Mouse (Mus musculus): ENCODE measurements around the gene Cyp17a1. TPM values are rescaled to one million over a fixed set of nuclear protein-coding genes. Genes with fewer than 3 reads are reported as not detected.
A peak's percentile ranks its signal among the peaks of the same experiment; 100 is the strongest.

Cyp17a1 gene
- polyA plus RNA-seq (2015; fragmentation: Nextera tagmentation; extraction: Ambion mirVana) = 0.09 and 0.44 TPM in 2 replicates

DNA sequence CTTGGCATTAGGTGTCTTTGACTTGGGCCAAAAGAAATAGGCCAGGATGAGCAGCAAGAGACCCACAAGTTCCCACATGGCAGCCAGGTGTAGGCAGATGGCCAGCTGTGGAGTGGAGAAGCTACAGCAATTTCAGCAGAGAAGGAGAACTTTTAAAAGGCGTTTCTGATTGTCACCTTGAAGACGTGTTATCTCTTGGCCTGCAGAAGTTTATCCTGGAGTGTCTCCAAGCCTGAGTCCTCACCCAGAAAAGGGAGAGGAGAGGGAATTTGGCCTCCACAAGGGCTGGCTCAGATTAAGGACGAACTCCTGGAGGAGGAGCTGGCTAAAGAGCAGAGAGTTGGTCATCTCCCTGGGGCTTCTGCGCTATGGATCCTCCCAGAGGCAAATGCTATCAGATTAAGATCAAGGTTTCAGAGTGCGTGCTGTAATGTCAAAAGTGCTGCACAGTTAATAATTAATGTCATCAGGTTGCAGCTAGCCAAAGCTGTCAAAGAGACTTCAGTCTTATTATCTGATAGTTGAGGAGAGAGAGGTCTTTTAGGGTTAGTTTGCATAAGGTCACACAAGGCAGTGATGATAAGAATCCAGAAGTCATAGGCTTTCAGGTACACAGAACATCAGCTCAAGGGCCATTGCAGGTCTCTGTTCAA lies at the start of gene Cyp17a1:
Gene Cyp17a1, minus strand, starts transcription at position 407 of the 653 bp plus-strand sequence.
- DNase-seq (ENCODE audit: low spot score) = no peak

DNA sequence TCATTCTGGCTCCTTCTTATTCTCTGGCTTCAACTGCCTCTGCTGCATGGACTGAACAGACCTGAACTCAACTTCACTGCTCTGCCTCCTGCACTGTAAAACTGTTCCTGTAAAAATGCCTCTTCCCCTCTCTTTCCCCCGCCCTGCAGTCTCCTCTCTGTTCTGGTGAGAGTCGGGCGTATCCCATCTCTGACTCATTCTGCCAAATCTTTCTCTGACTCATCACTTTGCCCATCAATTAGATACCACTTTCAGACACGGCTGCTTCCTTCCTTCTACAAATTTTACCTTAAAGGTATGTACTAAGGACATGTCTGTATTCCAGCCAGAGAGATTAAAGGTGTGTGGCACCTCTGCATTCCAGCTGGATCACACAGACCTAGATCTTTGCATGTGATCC lies 45.2 kb upstream of the Cyp17a1 start:
- no peak for DNase-seq (ENCODE audit: low spot score)

DNA sequence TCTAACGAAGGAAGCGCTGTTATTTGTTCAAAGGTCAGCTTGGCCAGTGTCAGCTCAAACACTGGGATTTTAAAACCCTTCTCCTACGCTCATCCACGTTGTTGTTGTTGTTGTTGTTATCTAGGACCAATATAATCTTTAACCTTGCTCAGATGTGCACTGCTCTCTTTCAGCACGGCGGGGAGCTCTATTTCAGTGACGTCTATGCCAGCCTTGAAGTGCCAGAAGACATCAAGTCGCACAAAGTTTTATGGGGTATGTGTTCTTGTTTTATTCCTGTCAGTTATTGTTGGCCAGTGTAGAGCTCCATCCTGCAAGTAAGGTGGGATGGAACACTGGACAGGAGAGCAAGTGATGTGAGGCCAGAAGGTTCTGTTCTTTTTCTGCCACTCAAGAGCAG lies 42.0 kb upstream of the Cyp17a1 start:
- no peak for DNase-seq (ENCODE audit: low spot score)

DNA sequence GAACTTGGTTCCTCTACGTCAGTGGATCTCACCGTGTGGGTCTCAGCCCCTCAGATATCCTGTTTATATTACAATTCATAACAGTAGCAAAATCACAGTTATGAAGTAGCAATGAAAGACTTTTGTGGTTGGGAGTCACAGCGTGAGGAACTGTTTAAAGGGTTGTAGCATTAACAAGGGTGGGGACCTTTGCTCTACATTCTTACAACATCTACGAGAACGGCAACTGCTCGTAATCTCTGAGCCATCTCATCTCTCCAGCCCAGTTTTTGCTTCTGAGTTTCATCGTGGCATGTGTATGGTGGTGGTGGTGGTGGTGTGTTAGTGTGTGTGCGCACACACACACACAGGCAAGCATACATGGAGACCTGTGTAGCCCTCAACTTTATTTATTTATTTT lies 41.3 kb upstream of the Cyp17a1 start:
- DNase-seq (ENCODE audit: low spot score) = no peak

DNA sequence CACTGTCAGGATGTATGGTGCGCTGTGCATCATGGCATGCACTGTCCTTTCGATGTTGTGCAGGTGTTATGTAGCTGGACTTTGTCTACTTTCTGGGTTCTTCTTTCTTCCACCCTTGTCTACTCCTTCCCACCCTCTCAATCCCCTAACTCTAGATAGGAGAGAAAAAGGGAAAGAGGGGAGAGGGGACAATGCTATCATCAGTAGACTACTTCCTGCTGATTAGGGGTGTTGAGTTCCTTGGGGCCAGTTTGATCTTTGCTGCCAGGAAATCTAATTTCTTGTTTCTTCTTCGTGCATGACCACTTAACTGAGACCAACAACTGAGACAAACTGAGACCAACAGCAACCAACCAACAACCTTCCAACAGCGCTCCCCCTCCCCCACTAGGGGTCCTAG lies 37.6 kb upstream of the Cyp17a1 start:
- DNase-seq (ENCODE audit: low spot score) = no peak

DNA sequence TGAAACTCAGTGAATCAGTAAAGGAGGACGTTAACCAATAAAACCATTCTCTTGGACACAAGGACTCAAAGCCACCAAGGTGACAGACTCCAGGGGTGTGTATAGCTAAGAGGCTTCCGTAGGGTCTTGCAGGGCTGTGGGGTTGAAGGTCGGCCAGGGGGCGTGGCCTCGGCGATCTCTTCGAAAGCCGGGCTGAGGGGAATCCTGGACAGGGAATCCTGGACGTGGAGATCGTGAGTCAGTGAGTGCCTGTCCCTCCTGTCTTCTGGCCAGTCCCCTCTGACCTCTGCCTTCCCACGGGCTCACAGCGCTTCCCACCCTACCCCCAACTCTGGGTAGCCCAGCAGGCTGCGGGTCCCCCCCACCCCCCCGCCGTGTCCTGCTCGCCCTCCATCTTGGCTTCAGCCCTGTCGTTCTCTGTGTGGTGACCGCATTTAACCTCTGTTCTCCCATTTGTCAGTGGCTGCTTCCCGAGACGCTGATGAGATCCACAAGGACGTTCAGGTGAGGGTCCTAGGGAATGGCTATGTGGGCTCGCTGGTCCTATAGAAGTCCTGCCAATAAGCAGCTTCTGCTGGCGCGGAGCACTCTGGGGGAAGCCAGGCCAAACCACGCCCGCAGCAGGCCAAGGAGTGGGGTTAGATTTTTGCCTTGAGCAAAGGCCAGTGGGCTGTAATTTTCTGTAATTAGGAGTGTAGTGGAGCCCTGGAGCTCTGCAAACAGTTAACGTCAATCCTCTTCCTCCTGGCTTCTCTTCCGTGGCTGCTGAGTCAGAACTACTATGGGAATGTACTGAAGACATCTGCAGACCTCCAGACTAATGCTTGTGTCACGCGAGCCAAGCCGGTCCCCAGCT lies 34.6 kb upstream of the Cyp17a1 start, which contains the start of gene As3mt:
Gene As3mt, plus strand, starts transcription at position 163 of the 856 bp plus-strand sequence.
- DNase-seq (ENCODE audit: low spot score) = peak; percentile 31

DNA sequence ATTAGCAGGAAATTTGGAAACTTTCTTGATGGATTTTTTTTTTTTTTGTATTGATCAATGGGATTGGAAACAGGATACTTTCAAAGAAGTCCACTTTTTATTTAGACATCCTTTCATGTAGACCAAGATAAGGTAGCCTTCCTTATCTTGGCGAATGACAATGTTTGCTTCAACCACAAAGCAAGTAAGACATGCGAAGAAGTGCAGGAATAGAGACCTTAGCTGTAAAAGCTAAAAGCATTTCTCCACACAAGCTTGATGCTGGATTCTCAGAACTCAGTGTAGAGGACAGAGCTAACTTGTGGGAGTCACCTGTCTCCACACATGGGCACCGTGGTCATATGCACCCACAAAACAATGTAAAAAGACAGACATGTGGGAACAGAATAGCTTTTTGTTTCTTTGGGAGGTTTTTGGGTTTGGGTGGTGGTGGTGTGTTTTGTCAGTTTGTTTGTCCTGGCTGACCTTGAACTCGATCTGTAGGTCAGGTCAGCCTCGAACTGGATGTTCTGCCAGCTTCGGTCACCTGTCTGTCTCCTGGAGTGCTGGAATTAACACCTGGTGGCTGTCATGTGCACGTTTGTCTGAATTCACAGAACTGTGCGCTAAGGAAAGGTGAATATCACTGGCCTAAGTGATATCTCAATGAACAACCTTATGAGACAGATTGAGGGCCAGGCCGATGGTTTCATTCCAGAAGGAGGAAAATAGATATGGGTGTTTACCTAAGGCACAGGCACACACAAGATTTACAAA lies 33.7 kb upstream of the Cyp17a1 start:
- no peak for DNase-seq (ENCODE audit: low spot score)

DNA sequence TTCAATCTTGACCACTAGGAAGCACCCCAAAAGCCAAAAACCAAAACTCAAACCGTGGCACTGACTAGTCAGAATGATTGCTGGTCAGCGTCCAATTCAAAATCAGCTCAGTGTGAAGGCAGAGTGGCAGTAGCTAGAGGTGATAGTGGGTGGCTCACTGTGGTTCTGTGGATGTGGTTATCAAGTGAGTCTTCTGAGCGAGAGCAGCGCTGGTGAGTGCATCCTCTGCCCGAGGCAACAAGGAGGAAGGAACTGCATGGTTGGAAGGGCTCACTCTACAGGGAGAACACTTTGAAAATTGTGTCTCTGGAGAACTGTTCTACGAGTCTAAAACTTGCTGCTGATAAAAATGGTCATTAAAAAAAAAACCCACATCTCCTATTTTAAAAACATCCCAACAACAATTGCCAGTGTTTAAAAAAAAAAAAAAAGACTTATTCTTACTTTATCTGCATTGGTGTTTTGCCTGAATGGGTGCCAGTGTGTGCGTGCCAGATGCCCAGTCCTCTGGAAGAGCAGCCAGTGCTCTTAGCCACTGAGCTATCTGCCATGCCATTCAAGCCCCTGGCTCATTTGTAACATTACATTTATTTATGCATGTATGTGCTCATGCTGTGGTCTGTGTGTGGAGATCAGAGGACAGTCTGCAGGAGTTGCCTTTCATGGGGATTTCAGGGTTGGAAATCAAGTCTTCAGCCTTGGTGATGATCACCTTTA lies 33.0 kb upstream of the Cyp17a1 start:
- no peak for DNase-seq (ENCODE audit: low spot score)

DNA sequence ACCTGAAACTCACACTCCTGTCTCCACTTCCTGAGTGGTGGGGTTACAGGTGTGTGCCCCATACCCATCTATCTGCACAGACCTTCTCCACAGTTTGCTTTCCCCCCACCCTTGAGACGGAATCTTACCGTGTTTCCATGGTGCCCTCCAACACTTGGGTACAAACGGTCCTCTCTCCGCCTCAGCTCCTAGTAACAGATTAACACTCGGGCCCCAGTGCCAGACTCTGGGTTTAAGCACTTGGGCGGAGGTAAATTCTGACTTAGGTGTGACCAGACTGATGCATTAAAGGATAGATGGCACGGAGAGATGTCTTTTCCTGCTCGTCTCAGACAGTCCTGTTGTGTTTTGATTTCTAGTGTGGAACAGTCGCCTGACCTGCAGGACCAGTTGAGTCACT lies 28.2 kb upstream of the Cyp17a1 start:
- no peak for DNase-seq (ENCODE audit: low spot score)

DNA sequence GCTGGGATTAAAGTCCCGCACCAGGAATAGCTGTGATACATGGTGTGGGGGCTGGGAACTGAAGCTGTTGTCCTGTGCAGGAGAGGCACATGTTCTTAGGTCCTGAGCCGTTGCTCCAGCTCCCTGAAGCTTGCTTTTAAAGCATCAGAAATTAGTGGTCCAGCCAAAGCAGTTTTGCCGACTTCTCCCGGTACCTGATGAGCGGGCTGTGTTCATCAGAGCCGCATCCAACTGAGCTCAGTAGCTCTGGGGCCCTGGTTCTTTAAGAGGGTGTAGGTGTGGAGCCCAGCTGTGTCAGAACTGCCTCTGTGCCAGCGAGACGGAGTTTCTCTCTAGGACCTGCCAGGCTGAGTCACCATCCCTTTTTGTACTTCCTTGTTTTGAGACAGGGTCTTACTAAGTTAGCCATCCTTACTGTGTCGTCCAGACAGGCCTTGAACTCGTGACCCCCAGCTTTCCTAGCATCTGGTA lies 26.1 kb upstream of the Cyp17a1 start:
- no peak for DNase-seq (ENCODE audit: low spot score)

DNA sequence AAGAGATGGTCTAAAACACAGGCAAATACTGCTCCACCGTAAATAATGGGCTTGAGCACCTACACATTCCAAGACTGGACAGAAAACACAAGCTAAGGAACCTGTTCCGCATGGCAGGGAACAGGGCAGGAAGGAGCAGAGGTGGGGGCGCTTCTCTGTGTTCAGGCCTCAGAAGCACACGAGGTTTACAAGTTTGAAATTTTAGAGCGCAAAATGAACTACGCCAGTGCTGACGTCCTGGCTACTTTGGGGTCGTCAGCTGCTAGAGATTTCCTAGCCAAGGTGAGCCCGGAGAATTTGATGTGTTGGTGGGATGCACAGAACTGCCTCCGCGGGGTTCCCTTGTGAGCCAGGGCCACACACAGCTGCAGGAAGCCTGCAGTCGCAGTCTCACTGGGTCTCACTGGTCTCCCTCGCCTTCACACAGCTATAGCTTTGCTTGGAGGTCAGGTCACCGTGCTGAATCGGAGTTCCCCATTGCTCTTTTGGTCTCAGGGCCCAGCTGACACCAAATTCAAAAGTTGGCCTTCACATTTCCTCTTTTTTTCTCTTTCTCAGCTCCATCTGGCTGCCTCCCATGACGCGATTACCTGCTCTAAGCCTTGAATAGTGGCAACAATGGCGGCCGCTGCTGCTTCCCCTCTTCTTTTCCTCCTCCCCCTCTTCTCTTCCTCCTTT lies 25.0 kb upstream of the Cyp17a1 start:
- DNase-seq (ENCODE audit: low spot score) = no peak

DNA sequence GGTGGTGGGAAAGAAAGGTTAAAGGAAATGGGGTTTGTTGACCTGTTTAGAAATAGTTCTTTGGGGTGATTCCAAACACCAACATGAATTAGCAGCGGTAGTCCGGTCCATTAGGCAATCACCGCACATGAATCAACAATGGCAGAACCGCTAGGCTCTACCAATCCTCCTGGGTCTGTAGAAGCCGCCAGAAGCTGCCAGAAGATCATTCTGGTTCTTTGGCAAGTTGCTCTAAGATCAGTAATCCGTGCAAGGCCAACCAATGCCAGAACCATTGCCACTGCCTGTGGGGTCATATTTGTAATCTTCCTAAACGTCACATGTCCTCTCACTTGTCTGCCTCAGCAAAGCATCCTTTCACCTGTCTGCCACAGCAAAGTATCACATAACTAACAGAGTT lies 24.0 kb upstream of the Cyp17a1 start:
- DNase-seq (ENCODE audit: low spot score) = no peak

DNA sequence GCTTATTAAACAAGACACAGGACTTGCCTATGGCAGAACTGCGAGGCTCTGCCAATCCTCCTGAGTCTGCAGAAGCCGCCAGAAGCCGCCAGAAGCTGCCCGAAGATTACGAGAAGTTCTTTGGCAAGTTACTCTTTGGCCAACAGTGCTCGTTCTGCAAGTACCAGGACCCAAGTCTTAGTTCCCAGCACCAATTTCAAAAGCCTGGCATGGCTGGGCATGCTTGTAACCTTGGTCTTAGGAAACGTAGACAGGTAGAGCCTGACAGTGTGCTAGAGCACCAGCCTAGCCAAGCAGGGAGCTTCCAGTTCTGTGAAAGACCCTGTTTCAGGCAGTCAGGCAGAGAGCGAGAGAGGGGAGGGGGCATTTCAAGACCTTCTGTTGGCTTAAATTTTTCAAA lies 23.5 kb upstream of the Cyp17a1 start:
- DNase-seq (ENCODE audit: low spot score) = no peak

DNA sequence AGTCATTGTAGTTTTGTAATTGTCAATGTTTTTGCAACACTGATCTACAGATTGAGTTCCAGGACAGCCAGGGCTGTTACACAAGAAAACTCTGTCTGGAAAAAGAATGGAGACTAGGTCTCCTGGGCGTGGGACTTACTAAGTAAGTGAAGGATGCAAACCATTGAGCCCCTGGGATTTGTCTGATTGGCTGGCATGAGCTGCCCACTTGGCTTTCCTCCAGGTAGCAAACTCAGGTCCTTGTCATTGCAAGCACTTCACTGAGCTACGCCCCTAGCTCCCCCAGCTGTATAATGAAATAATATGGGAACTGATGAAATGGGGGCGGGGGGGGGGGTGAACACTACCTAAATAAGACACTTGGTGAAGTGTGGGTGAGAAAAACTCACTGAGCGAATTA lies 20.2 kb upstream of the Cyp17a1 start:
- no peak for DNase-seq (ENCODE audit: low spot score)

DNA sequence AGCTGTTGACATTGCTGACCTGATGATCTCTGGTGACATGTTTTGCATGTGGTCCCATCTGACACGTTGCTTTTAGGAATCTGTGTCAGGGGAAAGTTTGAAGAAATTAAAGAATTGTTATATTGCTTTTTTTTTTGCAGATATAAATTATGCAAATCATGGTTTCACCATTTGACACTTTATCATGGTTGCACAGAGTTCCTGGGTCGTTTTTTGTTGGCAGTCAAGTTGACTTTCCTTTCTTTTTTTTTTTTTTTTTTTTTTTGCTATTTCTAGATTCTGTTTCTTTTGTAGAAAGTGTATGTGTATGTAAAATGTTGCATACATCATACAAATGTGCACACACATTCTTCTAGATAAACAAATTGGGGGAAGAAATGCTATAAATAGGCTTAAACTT lies 18.1 kb upstream of the Cyp17a1 start:
- no peak for DNase-seq (ENCODE audit: low spot score)

DNA sequence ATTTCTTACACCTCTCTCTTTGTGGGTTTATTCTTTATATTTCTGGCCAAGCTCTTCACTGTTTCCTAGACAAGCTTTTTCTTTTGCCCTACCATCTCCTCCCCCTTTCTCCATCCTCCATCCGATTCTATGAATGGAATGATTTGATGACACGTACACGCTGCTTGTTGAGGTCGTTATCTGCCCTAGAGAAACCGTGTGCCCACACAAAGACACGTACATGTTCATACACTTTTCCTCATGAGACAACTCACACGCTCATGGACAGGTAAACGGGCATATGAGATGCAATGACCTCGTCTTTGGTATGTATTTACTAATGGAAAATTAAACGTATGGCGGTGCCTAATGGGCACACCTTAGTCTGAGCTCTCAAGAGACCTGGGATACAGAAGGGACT lies 17.4 kb upstream of the Cyp17a1 start:
- no peak for DNase-seq (ENCODE audit: low spot score)

DNA sequence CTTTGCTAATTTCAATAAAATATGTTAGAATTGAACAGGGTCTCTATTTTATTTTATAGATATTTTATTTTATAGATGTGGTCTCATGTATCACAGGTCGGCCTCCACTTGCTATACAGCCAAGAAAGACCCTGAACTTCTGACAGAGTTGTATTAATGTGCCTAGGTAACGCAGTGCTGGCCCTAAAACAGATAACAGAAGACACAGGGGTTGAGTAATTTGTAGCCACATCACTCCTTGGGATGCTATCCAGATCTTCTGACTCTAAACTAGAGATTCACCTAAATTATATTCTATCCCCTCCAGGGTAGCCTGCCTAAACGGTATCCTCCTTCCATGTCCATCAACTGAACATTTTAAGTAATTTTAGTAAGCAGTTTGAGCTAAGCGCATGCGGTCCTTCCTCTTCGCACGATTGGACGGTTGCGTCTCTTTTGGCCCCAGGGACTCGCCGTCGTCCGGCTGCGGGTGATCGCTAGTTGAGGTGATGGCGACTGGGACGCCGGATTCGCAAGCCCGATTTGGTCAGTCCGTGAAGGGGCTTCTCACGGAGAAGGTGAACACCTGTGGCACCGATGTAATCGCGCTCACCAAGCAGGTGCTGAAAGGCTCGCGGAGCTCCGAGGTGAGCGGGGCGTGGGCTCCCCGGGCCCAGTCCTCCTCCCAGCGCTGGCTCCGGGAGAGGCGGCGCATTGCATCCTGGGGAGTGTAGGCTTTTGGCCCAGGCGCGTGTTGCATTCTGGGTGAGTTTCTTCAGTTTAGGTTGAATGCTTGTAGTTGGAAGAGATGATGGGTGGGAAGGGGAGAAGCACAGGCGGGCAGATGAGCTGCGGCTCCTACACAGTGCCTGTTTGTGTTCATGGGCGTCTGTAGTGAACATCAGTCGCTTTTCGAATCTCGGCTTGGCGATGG lies 16.7 kb upstream of the Cyp17a1 start, which contains the start of gene Borcs7:
Gene Borcs7, plus strand, starts transcription at position 447 of the 913 bp plus-strand sequence.
- DNase-seq (ENCODE audit: low spot score) = peak; percentile 87

DNA sequence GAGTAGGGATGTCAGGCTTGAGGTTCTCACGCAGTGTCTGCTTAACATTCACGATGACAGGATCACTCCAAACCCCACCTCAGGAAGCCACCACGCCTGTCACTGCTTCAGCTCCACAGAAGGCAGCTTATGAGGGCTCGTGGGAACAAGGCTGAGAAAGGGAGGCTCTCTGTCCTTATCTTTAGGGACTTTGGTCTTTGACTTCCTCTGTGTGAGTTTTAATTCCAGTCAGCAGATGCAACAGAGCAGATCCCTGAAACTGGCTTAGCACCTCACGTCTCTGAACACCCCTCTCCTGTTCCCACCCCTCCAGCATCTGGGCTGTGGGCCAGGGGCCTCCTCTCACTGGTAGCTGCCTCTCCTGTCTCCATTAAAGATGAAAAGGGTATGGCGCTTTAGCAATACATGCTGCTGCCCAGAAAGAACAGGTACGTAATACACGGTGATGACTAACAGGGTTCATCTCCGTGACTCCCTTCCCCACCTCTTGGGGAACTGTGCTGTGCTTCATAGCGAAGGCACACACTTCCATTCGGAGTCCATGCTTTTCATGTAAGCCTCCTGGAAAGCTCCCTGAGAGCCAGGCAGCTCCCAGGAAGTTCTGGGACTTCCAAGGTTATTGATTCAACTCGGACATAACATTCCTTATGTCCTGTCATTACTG lies 6.9 kb upstream of the Cyp17a1 start:
- no peak for DNase-seq (ENCODE audit: low spot score)

DNA sequence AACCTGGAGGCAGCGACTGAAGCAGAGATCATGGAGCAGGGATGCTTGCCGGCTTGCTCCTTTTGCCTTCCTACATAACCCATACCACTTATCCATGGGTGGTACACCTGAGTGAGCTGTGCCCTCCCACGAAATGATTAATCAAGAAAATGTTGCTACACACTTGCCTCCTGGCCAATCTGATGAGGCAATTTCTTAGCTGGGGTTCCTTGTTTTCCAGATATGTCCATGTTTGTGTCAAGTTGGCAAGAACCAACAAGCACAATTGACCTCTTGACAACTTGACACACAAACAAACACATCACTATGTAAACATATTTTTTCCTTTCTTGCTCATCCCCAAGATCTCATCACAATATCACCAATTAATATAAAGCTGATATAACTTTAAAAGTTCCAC lies 2.7 kb upstream of the Cyp17a1 start:
- DNase-seq (ENCODE audit: low spot score) = no peak
